Mouse (Mus musculus) liver, embryonic 12.5 days (tissue): Measurements from ENCODE around the gene Apol6. TPM values are rescaled to one million over a fixed set of nuclear protein-coding genes. Genes with fewer than 3 reads are reported as not detected.
"Not testable (repeated sequence)": the region's sequence is repeated elsewhere in the genome, so short reads cannot be mapped to it uniquely, and the experiment has no call there.

Experiments
- ATAC-seq: fragments of 200-750 bp; cut with Nextera tagmentation; 2 replicates; pipeline ENCODE4 v1.8.0; 2017; ENCODE audit warnings: moderate number of reproducible peaks, mild to moderate bottlenecking, moderate library complexity
- H3K27ac ChIP-seq: fragments of 300-500 bp; sonication (generic); 2 replicates; pipeline ENCODE4 v1.5.1; 2016; ENCODE audit warnings: mild to moderate bottlenecking
- H3K27me3 ChIP-seq: fragments of 300-500 bp; sonication (generic); replicated peaks from 2 replicates; pipeline ENCODE4 v1.6.1; 2016; ENCODE audit warnings: mild to moderate bottlenecking, moderate library complexity
- H3K36me3 ChIP-seq: fragments of 300-500 bp; sonication (generic); 2 replicates; pipeline ENCODE4 v1.6.1; 2016; ENCODE audit warnings: mild to moderate bottlenecking, moderate library complexity
- H3K4me1 ChIP-seq: fragments of 300-500 bp; sonication (generic); 2 replicates; pipeline ENCODE4 v1.6.1; 2016
- H3K4me2 ChIP-seq: fragments of 300-500 bp; sonication (generic); 2 replicates; pipeline ENCODE4 v1.6.1; 2016; ENCODE audit warnings: mild to moderate bottlenecking, moderate library complexity
- H3K4me3 ChIP-seq: fragments of 300-500 bp; sonication (generic); 2 replicates; pipeline ENCODE4 v1.5.1; 2016; ENCODE audit warnings: mild to moderate bottlenecking, moderate library complexity
- H3K9ac ChIP-seq: fragments of 300-500 bp; sonication (generic); 2 replicates; pipeline ENCODE4 v1.6.1; 2016; ENCODE audit warnings: mild to moderate bottlenecking, moderate library complexity
- H3K9me3 ChIP-seq: fragments of 300-500 bp; sonication (generic); replicated peaks from 2 replicates; pipeline ENCODE4 v1.6.1; 2016; ENCODE audit warnings: mild to moderate bottlenecking, moderate library complexity
- WGBS: fragments of 180-500 bp; shearing (Covaris S2); methylation state at CpG from one replicate; pipeline ENCODE4 v1.1.7; 2016; ENCODE audit not compliant: insufficient replicate concordance; 5-methylcytosine and 5-hydroxymethylcytosine counted together
- polyA plus RNA-seq: library from polyadenylated mRNA; unstranded; fragments of >200 nt; fragmentation: Nextera tagmentation; extraction: Ambion mirVana; gene quantifications from 2 replicates; pipeline ENCODE4 v1.2.1, GENCODE M21; 2016

The Apol6 gene
- polyA plus RNA-seq, 1 experiment from 2014 or later, result 0.25 TPM

DNA sequence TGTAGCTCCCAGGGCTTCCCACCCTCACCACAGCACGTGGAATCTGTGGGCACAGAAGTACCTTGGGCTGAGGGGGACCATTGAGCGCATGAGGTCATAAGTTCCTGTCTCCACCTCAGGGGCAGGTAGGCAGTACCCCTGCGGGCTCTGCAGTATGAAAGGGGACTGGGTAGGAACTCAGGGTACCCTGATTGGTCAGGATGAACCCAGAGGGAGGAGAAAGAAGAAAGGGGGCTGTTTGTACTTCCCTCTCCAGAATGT, 12.2 kb downstream of the Apol6 start:
- no peak overlapping the region for H3K4me3 ChIP-seq
- H3K9ac ChIP-seq, result no peak overlapping the region; the same call in 1 of the 2 replicates
- no peaks in the 10 kb centered on the region for H3K9me3 ChIP-seq
- no peak overlapping the region for H3K27ac ChIP-seq
- peaks cover 24% of the 10 kb centered on the region; the same call in 1 of the 2 replicates for H3K27me3 ChIP-seq
- no peaks in the 10 kb centered on the region for H3K36me3 ChIP-seq
- WGBS, result 29% methylated on average over 3 of the region's 3 CpGs
- peaks cover 25% of the 10 kb centered on the region for H3K4me1 ChIP-seq
- H3K4me2 ChIP-seq, result no peak overlapping the region
- ATAC-seq, result no peak

DNA sequence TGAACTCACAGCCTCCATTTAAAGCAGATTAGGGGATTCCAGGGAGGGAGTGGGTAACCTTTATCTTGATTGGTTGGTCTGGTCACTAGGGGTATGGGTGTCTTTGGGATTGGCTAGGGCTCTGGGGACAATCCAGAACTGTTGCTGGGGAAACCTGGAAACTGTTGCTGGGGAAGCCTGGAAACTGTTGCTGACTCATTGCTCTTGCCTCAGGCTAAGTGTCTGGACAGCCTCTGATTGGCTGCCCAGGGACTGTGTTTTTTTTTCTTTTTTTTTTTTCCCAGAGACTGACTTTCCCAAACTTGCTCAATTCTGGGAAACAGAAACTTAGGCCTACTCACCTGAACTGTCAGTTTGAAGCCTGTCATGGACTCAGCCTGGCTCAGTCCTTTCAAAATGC, 14.0 kb downstream of the Apol6 start:
- H3K36me3 ChIP-seq, result no peaks in the 10 kb centered on the region
- peaks cover 24% of the 10 kb centered on the region; the same call in 1 of the 2 replicates for H3K27me3 ChIP-seq
- no peak overlapping the region for H3K27ac ChIP-seq
- H3K4me1 ChIP-seq, result peaks cover 12% of the 10 kb centered on the region
- no peaks in the 10 kb centered on the region for H3K9me3 ChIP-seq
- H3K4me2 ChIP-seq, result no peak overlapping the region
- ATAC-seq, result no peak
- H3K4me3 ChIP-seq, result no peak overlapping the region
- no peak overlapping the region for H3K9ac ChIP-seq

DNA sequence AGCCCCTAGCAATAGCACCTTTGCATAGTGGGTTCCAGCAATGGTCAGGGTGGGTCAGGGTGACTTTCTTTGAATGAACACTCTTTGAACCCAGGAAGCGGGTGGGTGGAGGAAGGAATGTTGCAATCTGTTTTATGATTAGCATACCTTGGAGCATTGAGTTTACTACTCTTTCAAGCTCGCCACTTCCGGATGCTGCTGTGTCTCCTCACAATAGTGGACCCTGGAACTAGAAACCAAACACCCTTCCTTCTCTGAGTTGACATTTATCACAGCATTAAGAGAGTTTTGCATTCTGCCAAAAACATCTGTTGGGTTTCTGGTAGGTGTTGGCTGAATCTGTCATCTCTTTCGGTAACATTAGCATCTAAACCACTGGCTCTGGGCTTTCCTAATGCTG, 14.9 kb downstream of the Apol6 start:
- not testable (repeated sequence) for H3K27ac ChIP-seq, ATAC-seq, H3K4me3 ChIP-seq, H3K9me3 ChIP-seq, H3K4me2 ChIP-seq, H3K9ac ChIP-seq, H3K36me3 ChIP-seq
- WGBS, result 73% methylated on average over 4 of the region's 4 CpGs
- H3K4me1 ChIP-seq, result peaks cover 11% of the 10 kb centered on the region
- H3K27me3 ChIP-seq, result peaks cover 20% of the 10 kb centered on the region; the same call in 1 of the 2 replicates

DNA sequence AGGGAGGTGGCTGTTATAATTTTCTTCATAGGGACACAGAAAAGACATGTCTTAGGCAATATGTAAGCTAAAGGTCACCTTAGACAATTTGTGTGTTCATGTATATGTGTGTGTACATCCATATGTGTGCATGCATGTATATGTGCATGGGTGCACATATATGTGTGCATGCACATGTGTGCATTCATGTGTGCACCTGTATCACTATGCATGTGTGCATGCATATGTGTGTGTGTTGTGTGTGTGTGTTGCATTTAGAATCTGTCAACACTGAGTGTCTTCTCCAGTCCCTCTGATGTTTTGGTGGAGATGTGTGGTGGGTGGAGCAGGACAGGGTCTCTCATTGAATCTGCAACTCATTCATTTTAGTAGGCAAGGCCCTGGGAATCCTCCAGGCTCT, 18.2 kb downstream of the Apol6 start:
- H3K4me2 ChIP-seq, result no peak overlapping the region
- H3K4me1 ChIP-seq, result no peaks in the 10 kb centered on the region
- no peaks in the 10 kb centered on the region for H3K36me3 ChIP-seq
- H3K27me3 ChIP-seq, result no peaks in the 10 kb centered on the region
- no peaks in the 10 kb centered on the region for H3K9me3 ChIP-seq
- no peak for ATAC-seq
- H3K9ac ChIP-seq, result no peak overlapping the region
- H3K27ac ChIP-seq, result no peak overlapping the region
- H3K4me3 ChIP-seq, result no peak overlapping the region

DNA sequence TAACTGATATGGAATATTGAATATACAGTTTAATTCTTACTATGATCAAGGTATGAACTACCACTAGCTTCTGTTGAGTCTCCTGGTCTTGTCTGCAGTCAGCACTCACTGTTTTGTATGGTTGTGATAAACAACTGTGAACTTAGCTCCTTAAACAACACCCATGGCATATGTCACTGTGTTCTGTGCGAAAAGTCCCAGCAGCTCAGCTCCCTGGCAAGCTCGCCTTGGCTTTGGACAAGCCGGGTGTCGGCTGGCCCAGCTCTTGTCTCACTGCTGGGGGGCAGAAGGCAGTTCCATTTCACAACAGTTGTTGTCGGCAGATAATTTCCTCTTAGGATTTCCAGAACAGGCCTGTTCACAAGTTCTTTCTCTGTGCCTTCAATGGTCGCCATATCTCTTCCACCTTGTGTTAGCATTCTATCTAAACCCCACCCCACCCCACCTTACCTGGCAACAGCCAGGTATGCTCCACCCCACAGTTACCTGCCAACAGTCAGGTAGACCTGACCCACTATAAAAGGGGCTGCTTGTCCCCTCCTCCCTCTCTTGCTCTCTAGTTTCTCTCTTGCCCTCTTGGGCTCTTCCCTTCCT, 20.8 kb downstream of the Apol6 start:
- no peaks in the 10 kb centered on the region for H3K4me1 ChIP-seq
- H3K4me3 ChIP-seq, result no peak overlapping the region
- no peak overlapping the region for H3K9ac ChIP-seq
- H3K4me2 ChIP-seq, result no peak overlapping the region
- peaks cover 6% of the 10 kb centered on the region for H3K27me3 ChIP-seq
- no peak overlapping the region for H3K27ac ChIP-seq
- H3K36me3 ChIP-seq, result no peaks in the 10 kb centered on the region
- 59% methylated on average over 6 of the region's 6 CpGs for WGBS
- no peak for ATAC-seq
- no peaks in the 10 kb centered on the region for H3K9me3 ChIP-seq

DNA sequence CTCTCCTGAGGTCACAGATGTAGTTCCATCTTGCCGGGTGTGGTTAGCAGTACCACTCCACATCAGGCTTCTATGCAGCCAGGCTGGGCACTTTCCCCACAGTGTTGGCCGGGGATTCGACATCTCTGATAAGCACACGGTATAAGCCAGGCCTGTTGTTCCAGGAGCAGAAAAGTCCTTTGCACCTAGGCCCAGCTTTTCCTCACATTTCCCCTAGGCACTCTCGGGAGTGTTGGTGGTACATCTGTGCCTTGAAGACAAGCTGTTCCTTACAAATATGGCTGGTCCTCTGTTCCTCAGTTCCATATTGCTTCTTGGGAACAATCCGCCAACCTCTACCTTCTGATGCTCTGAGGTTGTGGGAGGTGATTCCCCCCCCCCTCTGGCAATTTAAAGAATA, 21.7 kb downstream of the Apol6 start:
- Histone ChIP-seq H3K9me3 (no peaks in the 10 kb centered on the region), H3K4me3 (no peak overlapping the region), H3K27ac (no peak overlapping the region), H3K9ac (no peak overlapping the region), H3K4me1 (no peaks in the 10 kb centered on the region), H3K36me3 (no peaks in the 10 kb centered on the region), H3K27me3 (peaks cover 15% of the 10 kb centered on the region), H3K4me2 (no peak overlapping the region)
- WGBS, result 62% methylated on average over 6 of the region's 6 CpGs
- no peak for ATAC-seq

DNA sequence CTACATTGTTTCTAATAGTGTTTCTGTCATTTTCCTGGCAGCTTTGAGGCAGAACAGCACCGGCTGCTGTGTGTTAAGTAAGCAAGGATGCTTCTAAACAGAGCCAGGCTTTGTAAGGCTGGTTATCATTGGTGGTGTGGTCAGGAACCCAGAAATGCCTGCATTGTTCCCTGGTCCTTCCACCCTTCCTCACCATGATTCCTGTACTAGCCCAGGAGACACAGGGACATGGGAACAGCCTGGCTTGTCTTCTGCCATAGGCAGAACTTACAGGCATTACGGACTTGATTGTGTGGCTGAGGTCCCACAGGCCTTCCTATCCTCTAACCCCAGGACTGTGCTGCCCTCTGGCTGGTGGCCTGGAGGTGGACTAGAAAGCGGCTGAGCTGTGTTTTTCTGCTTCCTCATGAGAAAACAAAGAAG, 23.9 kb downstream of the Apol6 start:
- Histone ChIP-seq H3K27ac (no peak overlapping the region), H3K9me3 (no peaks in the 10 kb centered on the region), H3K4me1 (no peaks in the 10 kb centered on the region), H3K4me2 (no peak overlapping the region), H3K27me3 (peaks cover 17% of the 10 kb centered on the region), H3K9ac (no peak overlapping the region), H3K4me3 (no peak overlapping the region), H3K36me3 (no peaks in the 10 kb centered on the region)
- WGBS, result 60% methylated on average over 3 of the region's 3 CpGs
- ATAC-seq, result no peak

DNA sequence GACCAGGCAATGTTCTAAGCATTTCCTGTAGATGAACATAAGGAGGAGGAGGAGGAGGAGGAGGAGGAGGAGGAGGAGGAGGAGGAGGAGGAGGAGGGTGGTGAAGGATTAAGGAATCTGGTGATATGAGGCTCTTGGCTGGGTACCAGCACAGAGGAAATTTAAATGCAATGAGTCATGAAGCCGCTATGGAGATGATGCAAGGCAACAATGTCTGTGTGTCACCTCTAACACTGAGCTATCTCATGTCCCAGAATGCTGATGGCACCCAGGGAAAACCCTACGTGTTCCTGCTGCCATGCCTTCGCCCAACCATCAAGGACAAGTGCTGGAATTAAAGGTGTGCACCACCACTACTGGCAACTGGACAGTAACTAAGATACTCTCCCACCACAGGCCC, 24.5 kb downstream of the Apol6 start:
- no peak overlapping the region for H3K4me3 ChIP-seq
- no peak for ATAC-seq
- H3K27ac ChIP-seq, result no peak overlapping the region
- no peaks in the 10 kb centered on the region for H3K4me1 ChIP-seq
- 40% methylated on average over 3 of the region's 3 CpGs for WGBS
- H3K36me3 ChIP-seq, result no peaks in the 10 kb centered on the region
- H3K9ac ChIP-seq, result no peak overlapping the region
- no peaks in the 10 kb centered on the region for H3K9me3 ChIP-seq
- no peak overlapping the region for H3K4me2 ChIP-seq
- peaks cover 17% of the 10 kb centered on the region for H3K27me3 ChIP-seq

DNA sequence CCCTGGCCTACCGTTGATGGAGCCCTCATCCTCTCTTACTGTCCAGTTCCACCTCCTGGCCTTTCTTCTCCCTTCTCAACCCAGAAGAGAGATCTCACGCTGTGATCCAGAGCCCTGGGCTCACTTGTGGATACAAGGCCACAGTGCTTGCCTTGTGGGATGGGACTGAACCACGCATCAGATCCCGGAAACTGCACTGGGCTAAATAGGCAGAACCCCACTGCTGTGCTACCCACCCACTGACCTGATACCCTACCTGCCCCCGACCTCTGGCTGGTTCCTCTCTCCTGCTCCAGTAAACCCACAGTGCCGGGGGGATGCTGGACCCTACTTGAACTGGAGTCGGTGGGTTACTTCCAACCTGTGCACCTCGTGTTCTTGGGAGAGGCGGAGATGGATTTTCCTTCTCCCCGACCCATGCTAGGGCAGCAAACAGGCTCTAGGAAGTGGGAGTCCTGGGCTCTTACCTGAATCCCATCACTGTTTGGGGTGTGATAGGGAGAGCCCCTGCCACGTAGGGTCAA, 26.3 kb downstream of the Apol6 start:
- no peak overlapping the region for H3K27ac ChIP-seq
- H3K9ac ChIP-seq, result no peak overlapping the region
- no peak overlapping the region for H3K4me2 ChIP-seq
- 69% methylated on average over 11 of the region's 11 CpGs for WGBS
- H3K36me3 ChIP-seq, result no peaks in the 10 kb centered on the region
- H3K9me3 ChIP-seq, result no peaks in the 10 kb centered on the region
- no peak for ATAC-seq
- H3K27me3 ChIP-seq, result peaks cover 17% of the 10 kb centered on the region
- no peak overlapping the region for H3K4me3 ChIP-seq
- no peaks in the 10 kb centered on the region for H3K4me1 ChIP-seq

DNA sequence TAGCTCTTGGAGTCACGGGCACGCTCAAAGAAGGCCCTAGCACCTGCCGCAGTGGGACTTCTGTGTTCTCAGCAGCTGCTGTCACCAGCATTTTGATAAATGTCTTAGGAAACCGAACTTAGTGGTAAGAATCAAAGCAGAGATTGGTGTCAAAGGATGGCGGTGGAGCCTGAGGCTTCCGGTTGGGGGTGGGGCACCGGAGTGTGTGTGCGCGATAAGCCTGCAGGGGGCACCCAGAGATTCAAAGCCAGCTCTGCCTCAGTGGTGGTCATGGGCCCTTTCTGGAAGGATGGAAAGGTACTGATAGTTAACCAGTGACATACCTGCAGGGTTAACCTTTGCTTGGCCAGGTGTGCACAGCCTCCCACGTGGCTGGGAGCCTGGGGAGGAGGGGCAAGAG, 27.0 kb downstream of the Apol6 start:
- no peak overlapping the region for H3K4me3 ChIP-seq
- H3K4me1 ChIP-seq, result no peaks in the 10 kb centered on the region
- 3% methylated on average over 10 of the region's 10 CpGs for WGBS
- no peak overlapping the region for H3K9ac ChIP-seq
- H3K4me2 ChIP-seq, result peak overlapping the region; percentile 9; the same call in 1 of the 2 replicates
- 0 out of 2 replicates have a peak, but pooled peaks have one; percentile 35 for ATAC-seq
- no peaks in the 10 kb centered on the region for H3K9me3 ChIP-seq
- peaks cover 17% of the 10 kb centered on the region for H3K27me3 ChIP-seq
- H3K27ac ChIP-seq, result no peak overlapping the region
- peaks cover under 1% of the 10 kb centered on the region; the same call in 1 of the 2 replicates for H3K36me3 ChIP-seq

DNA sequence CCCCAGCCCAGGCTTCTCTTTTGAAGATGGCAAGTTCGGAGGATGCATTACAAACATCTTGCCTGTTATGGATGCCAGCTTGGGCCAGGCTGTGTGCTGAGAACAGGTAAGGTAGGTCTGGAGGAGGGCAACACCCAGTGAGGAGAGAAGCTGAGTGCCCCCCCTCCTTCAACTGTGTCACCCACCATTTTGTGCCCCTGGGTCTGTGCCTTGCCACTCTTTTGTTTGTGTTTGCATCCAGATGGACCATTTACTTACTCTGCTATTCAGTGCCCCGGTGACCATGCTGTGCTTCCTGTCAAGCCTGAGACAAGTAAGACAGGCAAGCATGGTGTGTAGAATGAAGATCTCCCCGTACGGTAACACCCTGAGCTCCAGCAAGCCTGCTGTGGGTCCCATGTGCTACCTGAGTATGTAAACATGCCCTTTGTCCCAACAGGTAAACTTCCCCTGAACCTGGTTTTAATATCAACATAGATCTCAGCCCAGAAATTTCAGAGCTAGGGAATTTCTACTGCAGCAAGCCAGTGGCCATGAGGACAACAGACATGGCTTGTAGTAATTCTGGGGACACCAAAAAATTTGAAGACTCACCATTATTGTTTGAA, 28.1 kb downstream of the Apol6 start:
- Histone ChIP-seq H3K27me3 (peaks cover 17% of the 10 kb centered on the region), H3K4me1 (no peaks in the 10 kb centered on the region), H3K36me3 (peaks cover 6% of the 10 kb centered on the region), H3K27ac (no peak overlapping the region), H3K4me3 (no peak overlapping the region), H3K9me3 (no peaks in the 10 kb centered on the region), H3K9ac (no peak overlapping the region), H3K4me2 (no peak overlapping the region)
- 64% methylated on average over 4 of the region's 4 CpGs for WGBS
- no peak for ATAC-seq

DNA sequence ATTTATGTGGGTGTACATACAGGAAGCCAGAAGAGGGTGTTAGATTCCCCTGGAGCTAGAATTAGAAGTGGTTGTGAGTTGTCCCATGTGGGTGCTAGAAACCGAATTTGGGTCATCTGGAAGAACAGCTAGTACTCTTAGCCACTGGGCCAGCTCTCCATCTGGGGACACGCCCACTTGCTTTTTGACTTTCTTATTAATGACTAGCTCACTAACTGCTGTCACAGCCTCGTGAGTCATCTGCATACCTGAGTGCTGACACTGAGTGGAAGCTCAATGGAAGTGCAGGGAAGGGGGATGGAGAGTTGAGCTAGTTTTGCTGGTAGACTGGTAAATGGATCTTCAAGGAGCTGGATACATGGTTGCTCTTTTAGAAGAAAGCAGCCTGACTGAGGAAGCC, 32.0 kb downstream of the Apol6 start:
- no peak overlapping the region for H3K9ac ChIP-seq
- H3K4me3 ChIP-seq, result no peak overlapping the region
- whole genome bisulfite sequencing, result 49% methylated on average over 3 of the region's 3 CpGs

DNA sequence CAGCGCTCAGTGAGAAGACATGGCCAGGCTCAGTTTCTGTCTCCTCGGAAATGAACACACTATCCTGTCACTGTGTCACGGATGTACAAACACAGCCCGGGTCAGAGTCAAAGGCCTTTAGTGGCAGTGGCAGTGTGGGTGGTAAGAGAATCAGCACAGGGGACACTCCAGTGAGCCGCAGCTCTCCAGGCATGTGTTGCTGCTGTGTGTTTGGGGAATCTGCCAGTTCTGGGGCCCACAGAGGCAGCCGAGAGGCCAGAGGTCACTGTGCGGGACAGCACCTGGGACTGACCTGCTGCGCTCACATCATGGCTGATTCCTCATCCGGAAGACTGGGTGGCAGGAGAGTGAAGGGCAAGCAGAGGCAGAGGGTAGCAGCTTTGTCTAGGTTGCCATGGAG, 33.4 kb downstream of the Apol6 start:
- Histone ChIP-seq H3K27ac (no peak overlapping the region), H3K9ac (no peak overlapping the region), H3K4me1 (no peaks in the 10 kb centered on the region), H3K4me3 (no peak overlapping the region), H3K4me2 (no peak overlapping the region), H3K36me3 (peaks cover 25% of the 10 kb centered on the region), H3K27me3 (no peaks in the 10 kb centered on the region; the same call in 1 of the 2 replicates), H3K9me3 (no peaks in the 10 kb centered on the region)
- 72% methylated on average over 9 of the region's 9 CpGs for WGBS
- ATAC-seq, result no peak

More for the DNA sequence above, 32.0 kb downstream of the Apol6 start:
- Histone ChIP-seq H3K27me3 (no peaks in the 10 kb centered on the region; the same call in 1 of the 2 replicates), H3K4me2 (no peak overlapping the region), H3K27ac (no peak overlapping the region), H3K9me3 (no peaks in the 10 kb centered on the region), H3K4me1 (no peaks in the 10 kb centered on the region), H3K36me3 (peaks cover 21% of the 10 kb centered on the region)
- ATAC-seq, result no peak
